Mouse (Mus musculus) spleen, adult 2 months (tissue): ENCODE data around the gene Myo9b. TPM values are rescaled to one million over a fixed set of nuclear protein-coding genes. Genes with fewer than 3 reads are reported as not detected.
"Not testable (repeated sequence)": the region's sequence is repeated elsewhere in the genome, so short reads cannot be mapped to it uniquely, and the experiment has no call there.

Source experiments
- DNase-seq, 2 experiments: peaks; one replicate each; pipeline versions ENCODE4 v3.0.0 to v3.0.0-alpha.2; 2012 to 2021; ENCODE audit warnings: low spot score in 2 of 2, low read depth in 1 of 2
- H3K27ac ChIP-seq: fragments of 200-500 bp; 2 replicates; pipeline ENCODE4 v1.5.1; 2012; ENCODE audit warnings: low read length, inconsistent platforms; ENCODE audit not compliant: insufficient read depth
- H3K27me3 ChIP-seq: fragments of 200-500 bp; 2 replicates; pipeline ENCODE4 v1.6.1; 2012; ENCODE audit warnings: mild to moderate bottlenecking, moderate library complexity, low read length, inconsistent platforms; ENCODE audit not compliant: control insufficient read depth, insufficient read depth
- H3K36me3 ChIP-seq: fragments of 200-500 bp; 2 replicates; pipeline ENCODE4 v1.6.1; 2012; ENCODE audit warnings: mild to moderate bottlenecking, low read length, inconsistent platforms; ENCODE audit not compliant: control insufficient read depth, insufficient read depth
- H3K4me1 ChIP-seq: fragments of 200-500 bp; 2 replicates; pipeline ENCODE4 v1.6.1; 2011; ENCODE audit warnings: inconsistent platforms; ENCODE audit not compliant: control insufficient read depth, insufficient read depth, insufficient read length
- H3K4me3 ChIP-seq: fragments of 200-500 bp; 2 replicates; pipeline ENCODE4 v1.5.1; 2011; ENCODE audit warnings: mild to moderate bottlenecking, inconsistent platforms; ENCODE audit not compliant: insufficient read depth, insufficient read length; ENCODE audit errors: extremely low read depth
- CTCF ChIP-seq: fragments of 200-500 bp; IDR thresholded peaks from 2 replicates; pipeline ENCODE4 v1.5.1; 2011; ENCODE audit warnings: mild to moderate bottlenecking, inconsistent platforms; ENCODE audit not compliant: insufficient read depth, insufficient read length, insufficient replicate concordance; ENCODE audit errors: extremely low read depth
- POLR2A ChIP-seq: fragments of 200-500 bp; IDR thresholded peaks from 2 replicates; pipeline ENCODE4 v1.6.1; 2011; ENCODE audit warnings: low read depth, low read length, inconsistent platforms
- WGBS: fragments of 180-500 bp; shearing (Covaris S2); methylation state at CpG from one replicate; pipeline ENCODE4 v1.1.7; 2018; 5-methylcytosine and 5-hydroxymethylcytosine counted together
- polyA plus RNA-seq: library from polyadenylated mRNA; depleted of rRNA; stranded (reverse); fragments of >200 nt; gene quantifications from 2 replicates; pipeline ENCODE4 v1.2.3, GENCODE M21; 2012

Gene Myo9b
- polyA plus RNA-seq, 1 experiment, result 47.6 TPM

- 93% methylated on average over 3 of the region's 3 CpGs for WGBS
- H3K36me3 ChIP-seq, result peaks cover 36% of the 10 kb centered on the region
Measured at GRCm38 (mm10) chr8:71322939-71323338, 50.4 kb downstream of the Myo9b start.

GRCm38 (mm10) chr8:71324848-71325247 is 52.3 kb downstream of the Myo9b start:
- peak in 1 of 2 experiments; percentile 38 for DNase-seq
- peaks cover 52% of the 10 kb centered on the region for H3K36me3 ChIP-seq

More at GRCm38 (mm10) chr8:71322939-71323338, 50.4 kb downstream of the Myo9b start:
- Histone ChIP-seq H3K4me3 (no peak overlapping the region), H3K4me1 (no peaks in the 10 kb centered on the region; the same call in 1 of the 2 replicates), H3K27ac (no peak overlapping the region), H3K27me3 (no peaks in the 10 kb centered on the region)
- DNase-seq, result no peak
- TF ChIP-seq CTCF (no peak), POLR2A (no peak)

DNA sequence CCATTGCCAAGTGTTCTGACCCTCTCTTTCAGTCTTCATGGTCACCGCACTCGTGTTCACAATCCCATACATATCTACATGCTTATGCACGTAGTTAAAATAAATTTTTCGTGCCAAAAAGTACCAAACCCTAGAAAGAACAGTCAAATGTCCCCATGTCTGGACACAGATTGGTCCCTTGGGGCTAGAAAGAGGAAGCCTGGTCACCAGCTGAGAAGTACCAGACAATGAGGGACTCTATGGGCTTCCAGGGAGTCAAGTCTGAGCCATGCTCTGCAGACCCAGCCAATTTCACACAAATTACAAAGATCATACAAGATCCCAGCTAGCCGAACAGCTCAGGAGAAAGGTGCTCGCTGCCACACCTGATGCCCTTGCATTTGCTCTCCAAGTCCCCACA is 65.3 kb downstream of the Myo9b start:
- H3K36me3 ChIP-seq, result peaks cover 29% of the 10 kb centered on the region

More at GRCm38 (mm10) chr8:71324848-71325247, 52.3 kb downstream of the Myo9b start:
- 94% methylated on average over 1 of the region's 1 CpGs for WGBS
- Histone ChIP-seq H3K4me3 (no peak overlapping the region), H3K4me1 (no peaks in the 10 kb centered on the region; the same call in 1 of the 2 replicates), H3K27me3 (no peaks in the 10 kb centered on the region), H3K27ac (no peak overlapping the region)
- TF ChIP-seq POLR2A (no peak), CTCF (peak; percentile 26; the same call in 1 of the 2 replicates)

DNA sequence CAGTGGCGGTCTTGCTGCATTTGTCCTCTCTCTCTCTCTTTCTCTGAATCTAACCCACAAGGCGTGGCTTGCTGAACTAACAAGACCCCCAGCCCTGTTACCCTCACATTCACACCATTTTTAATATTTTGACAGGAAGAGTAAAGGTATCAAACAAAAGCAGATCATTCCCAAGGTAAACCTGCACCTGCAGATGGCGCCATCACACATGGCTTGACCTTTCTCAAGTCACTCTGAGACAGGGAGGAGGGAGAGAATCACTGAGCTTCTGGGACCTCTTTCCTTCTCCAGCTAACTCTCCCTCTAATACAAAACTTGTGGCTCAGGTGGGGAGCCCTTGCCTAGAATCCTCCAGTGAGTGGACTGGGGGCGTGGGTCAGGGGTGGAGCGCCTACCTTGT is 68.1 kb downstream of the Myo9b start:
- H3K4me3 ChIP-seq, result no peak overlapping the region
- H3K4me1 ChIP-seq, result no peaks in the 10 kb centered on the region
- WGBS, result 91% methylated on average over 5 of the region's 5 CpGs
- H3K27me3 ChIP-seq, result no peaks in the 10 kb centered on the region
- DNase-seq, result peak in 1 of 2 experiments; percentile 28
- no peak for TF ChIP-seq POLR2A
- peak; percentile 28; the same call in 1 of the 2 replicates for TF ChIP-seq CTCF
- H3K36me3 ChIP-seq, result peaks cover 37% of the 10 kb centered on the region
- no peak overlapping the region for H3K27ac ChIP-seq

More for the DNA sequence above, 65.3 kb downstream of the Myo9b start:
- H3K4me3 ChIP-seq, DNase-seq, H3K27me3 ChIP-seq, H3K4me1 ChIP-seq, H3K27ac ChIP-seq: not testable (repeated sequence)
- WGBS, result 87% methylated on average over 6 of the region's 6 CpGs

GRCm38 (mm10) chr8:71346581-71346980 is 74.1 kb downstream of the Myo9b start:
- DNase-seq, result no peak
- peaks cover 66% of the 10 kb centered on the region for H3K36me3 ChIP-seq
- no peaks in the 10 kb centered on the region for H3K4me1 ChIP-seq
- no peak for TF ChIP-seq CTCF
- no peak for TF ChIP-seq POLR2A
- no peaks in the 10 kb centered on the region for H3K27me3 ChIP-seq
- no peak overlapping the region for H3K27ac ChIP-seq
- 86% methylated on average over 1 of the region's 1 CpGs for WGBS
- no peak overlapping the region for H3K4me3 ChIP-seq

DNA sequence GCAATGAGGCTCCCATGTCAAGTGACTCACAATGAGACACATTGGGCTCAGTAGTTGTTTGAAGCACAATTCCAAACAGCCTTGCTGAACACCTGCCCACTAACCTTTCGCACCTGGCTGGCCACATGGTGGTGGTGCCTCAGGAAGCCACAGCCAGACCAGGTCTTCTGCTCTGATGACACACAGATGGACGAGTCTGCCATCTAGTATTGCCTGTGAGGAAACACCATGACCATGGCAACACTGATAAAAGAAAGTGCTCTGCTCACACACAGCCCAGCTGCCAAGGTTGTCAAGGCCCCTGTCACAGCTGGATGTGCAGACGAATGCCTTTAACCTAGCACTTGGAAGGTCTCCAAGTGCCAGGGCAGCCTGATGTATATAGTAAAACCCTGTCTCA is 78.6 kb downstream of the Myo9b start:
- Histone ChIP-seq H3K27me3 (no peaks in the 10 kb centered on the region), H3K36me3 (peaks cover 70% of the 10 kb centered on the region), H3K4me3 (no peak overlapping the region), H3K27ac (no peak overlapping the region), H3K4me1 (no peaks in the 10 kb centered on the region)
- DNase-seq, result no peak
- WGBS, result 69% methylated on average over 3 of the region's 3 CpGs
- no peak for TF ChIP-seq CTCF
- no peak for TF ChIP-seq POLR2A

- TF ChIP-seq POLR2A, result no peak
- no peak for TF ChIP-seq CTCF
- 92% methylated on average over 1 of the region's 1 CpGs for WGBS
Measured at GRCm38 (mm10) chr8:71351520-71351919, 79.0 kb downstream of the Myo9b start.

More at GRCm38 (mm10) chr8:71351520-71351919, 79.0 kb downstream of the Myo9b start:
- H3K27me3 ChIP-seq, result no peaks in the 10 kb centered on the region
- H3K36me3 ChIP-seq, result peaks cover 71% of the 10 kb centered on the region
- no peak overlapping the region for H3K4me3 ChIP-seq
- no peaks in the 10 kb centered on the region for H3K4me1 ChIP-seq
- H3K27ac ChIP-seq, result no peak overlapping the region
- DNase-seq, result no peak
